Mouse (Mus musculus): Measurements from ENCODE around the gene Hnrnph1.
A peak's percentile ranks its signal among the peaks of the same experiment; 100 is the strongest.

Gene Hnrnph1

DNA sequence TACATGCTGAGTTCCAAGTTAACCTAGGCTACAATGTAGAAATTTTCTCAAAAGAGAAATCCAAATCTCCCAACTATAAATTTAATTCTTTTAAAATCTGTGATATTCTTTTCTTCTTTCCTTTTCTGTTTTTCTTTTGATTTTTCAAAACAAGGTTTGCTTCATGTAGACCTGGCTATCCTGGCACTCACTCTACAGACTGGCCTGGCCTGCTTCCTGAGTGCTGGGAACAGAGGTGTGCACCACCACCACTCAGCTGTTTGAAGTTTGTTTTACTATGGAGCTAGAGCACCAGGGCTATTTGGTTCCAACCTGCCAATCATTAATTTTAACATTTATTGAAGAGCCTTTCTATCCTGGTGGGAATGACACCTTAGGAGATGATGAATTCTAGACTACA lies 3.7 kb upstream of the Hnrnph1 start:
- DNase-seq (ENCODE audit: low spot score in 2 of 2), result no peak

DNA sequence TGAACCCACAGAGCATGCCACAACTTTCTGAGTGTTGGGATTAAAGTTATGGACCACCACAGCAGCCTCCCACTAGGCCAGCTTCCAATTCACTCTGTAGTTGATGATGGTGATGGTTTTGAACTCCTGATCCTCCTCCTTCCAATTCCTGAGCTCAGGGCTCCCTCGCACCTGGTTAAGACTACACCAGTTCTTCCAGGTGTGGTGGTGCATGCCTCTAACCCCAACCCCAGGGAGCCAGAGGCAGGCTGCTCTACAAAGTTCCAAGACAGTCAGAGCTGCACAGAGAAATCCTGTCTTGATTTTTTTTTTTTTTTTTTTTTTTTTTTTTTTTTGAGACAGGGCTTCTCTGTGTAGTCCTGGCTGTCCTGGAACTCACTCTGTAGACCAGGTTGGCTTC lies 3.2 kb upstream of the Hnrnph1 start:
- DNase-seq (ENCODE audit: low spot score in 2 of 2), result no peak

DNA sequence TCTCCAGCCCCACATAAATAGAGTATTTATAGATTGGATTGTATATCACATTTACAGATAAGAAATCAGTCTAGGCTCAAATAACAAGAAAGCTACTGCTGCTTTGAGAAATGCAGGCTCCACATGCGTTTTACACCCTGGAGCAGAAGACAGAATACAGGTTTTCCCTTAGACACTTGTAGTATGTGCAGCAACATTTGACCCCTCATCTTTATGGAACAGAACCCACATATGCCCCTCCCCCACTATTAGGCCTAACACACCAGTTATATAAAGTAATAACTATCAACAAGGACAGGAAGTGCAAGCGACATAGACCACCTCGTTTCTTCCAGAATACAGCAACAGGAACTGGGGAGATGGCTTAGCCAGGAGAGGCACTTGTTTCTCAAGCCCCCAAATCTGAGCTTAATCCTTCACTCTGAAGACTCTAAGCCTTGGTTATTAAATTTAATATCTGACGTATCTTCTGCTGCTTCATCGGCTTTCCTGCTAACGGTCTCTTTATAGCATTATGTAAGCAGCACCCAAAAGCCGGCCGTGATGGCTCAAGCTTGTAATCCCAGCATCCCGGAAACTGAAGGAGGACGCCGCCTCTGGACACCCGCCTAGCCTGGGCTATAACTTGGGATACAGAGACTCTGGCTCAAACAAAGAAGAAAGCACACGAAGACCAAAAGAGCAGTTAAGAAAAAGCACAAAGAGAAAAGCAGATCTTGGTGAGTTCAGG lies 2.3 kb upstream of the Hnrnph1 start:
- no peak for DNase-seq (ENCODE audit: low spot score in 2 of 2)

- no peak for DNase-seq (ENCODE audit: low spot score in 2 of 2)
These were observed 1.4 kb upstream of the Hnrnph1 start for GRCm38 (mm10) chr11:50375421-50375820.

- no peak for DNase-seq (ENCODE audit: low spot score in 2 of 2)
These were observed 517 bp upstream of the Hnrnph1 start for GRCm38 (mm10) chr11:50376156-50376790.

DNA sequence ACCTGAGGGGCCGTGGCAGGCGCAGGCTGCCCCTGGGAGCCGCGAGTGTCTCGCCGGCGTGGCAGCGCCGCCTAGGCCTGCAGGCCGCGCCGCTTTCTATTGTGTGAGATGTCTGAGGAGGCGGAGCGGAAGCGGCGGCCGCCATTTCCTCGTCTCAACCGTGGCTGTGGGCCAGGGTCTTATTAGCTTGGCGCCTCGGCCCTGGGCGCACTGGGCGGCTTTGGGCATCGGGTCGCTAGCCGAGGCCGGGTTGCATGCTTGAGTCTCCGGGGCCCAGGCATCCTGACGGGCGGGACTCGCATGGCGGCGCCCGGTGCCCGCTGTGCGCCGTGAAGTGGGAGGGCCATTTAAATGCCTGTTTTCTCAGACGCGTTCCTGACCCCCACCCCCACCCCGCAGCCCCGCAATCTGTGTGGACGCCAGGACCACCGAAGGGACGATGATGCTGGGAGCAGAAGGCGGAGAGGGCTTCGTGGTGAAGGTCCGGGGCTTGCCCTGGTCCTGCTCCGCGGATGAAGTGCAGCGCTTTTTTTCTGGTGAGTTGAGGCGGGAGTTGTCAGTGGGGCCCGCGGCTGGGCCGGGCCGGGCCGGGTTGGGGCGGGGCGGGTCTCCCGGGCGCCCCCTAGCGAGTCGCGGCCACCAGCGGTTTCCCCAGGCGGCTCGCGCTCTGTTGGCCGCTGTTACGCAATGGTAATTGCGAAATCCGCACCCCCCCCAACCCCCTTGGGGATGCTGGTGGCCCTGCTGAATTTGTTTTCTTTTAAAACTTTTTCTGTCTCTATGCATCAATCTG lies 1.3 kb downstream of the Hnrnph1 start:
- DNase-seq (ENCODE audit: low spot score in 2 of 2), result peak in 1 of 2 experiments; percentile 72

GRCm38 (mm10) chr11:50379023-50379752 lies 2.4 kb downstream of the Hnrnph1 start:
- DNase-seq (ENCODE audit: low spot score in 2 of 2), result no peak

DNA sequence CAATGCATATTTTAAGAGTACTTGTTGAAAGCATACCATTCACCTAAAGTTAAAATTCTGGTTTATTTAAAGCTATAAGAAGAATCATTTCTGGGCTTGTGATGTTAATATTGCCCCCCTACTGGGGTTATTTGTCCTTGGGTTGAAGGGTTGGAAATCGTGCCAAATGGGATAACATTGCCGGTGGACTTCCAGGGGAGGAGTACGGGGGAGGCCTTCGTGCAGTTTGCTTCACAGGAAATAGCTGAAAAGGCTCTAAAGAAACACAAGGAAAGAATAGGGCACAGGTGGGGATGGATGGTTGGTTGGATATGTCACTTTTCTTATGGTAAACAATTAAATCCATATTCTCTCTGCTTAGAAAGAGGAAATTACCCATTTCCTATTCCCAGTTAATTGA lies 4.5 kb downstream of the Hnrnph1 start:
- no peak for DNase-seq (ENCODE audit: low spot score in 2 of 2)

DNA sequence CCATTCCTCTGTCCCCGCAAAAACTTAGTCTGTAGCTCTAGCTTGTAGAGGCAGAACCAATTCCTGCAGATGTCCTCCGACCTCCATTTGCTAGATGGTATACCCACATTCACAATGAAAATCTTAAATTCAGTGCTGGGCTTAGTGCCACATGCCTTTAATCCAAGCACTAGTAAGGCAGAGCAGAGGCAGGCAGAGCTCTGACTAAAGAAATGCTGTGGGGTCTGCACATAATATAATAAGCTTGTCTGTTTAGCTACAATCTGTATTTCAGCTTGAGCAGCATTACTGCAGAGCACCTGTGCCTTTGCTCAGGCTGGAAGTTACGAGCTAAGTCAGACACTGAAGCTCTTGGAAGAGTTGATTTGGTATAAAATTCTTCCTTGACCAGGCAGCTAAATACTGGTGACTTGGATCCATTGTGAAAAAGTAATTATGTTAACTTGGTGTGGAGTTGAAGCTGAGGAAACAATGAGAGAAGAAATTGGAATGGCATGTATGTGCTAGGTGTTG lies 10.4 kb downstream of the Hnrnph1 start:
- no peak for DNase-seq (ENCODE audit: low spot score in 2 of 2)

DNA sequence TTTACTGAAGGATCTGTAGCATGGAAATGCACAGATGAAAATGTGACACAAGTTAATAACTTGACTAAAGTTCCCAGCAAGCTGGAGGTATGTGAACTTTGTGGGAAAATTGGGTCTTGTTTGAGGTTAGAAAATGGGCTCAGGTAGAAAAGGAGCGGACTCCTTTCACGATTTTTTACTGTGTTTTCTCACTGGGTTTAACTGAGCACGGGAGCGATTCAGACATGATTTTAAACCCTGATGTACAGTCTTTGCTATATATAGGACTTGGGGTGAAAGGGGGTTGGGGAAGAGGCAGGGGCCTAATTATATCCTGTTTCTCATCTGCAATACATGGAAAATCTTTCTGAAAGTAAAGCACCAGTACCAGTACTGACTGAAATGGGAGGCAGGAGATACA lies 10.9 kb downstream of the Hnrnph1 start:
- DNase-seq (ENCODE audit: low spot score in 2 of 2), result no peak

- no peak for DNase-seq (ENCODE audit: low spot score in 2 of 2)
These were observed 11.6 kb downstream of the Hnrnph1 start for GRCm38 (mm10) chr11:50388217-50388929.

- DNase-seq (ENCODE audit: low spot score in 2 of 2), result no peak
These were observed 12.2 kb downstream of the Hnrnph1 start for GRCm38 (mm10) chr11:50389011-50389410.

DNA sequence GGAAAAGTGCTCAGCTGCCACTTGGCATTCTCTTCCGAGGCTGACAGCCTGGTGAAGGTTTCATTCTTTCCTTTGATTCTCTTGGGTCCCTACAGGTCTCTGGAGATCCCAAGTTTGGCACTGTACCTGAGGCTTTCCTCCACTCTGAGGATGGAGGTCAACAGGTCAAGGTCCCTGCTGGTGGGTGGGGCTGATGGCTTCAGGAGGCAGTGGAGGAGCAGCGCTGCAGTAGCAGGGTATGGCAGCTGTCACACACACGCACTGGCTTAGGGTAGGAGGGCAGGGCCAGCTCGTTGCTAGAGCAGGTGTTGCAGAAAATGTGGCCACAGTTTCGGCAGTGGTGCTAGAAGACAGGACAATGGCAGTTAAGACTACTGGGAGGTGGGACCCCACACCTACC lies 12.8 kb downstream of the Hnrnph1 start:
- DNase-seq (ENCODE audit: low spot score in 2 of 2), result no peak

GRCm38 (mm10) chr11:50391272-50391960 lies 14.6 kb downstream of the Hnrnph1 start:
- no peak for DNase-seq (ENCODE audit: low spot score in 2 of 2)

DNA sequence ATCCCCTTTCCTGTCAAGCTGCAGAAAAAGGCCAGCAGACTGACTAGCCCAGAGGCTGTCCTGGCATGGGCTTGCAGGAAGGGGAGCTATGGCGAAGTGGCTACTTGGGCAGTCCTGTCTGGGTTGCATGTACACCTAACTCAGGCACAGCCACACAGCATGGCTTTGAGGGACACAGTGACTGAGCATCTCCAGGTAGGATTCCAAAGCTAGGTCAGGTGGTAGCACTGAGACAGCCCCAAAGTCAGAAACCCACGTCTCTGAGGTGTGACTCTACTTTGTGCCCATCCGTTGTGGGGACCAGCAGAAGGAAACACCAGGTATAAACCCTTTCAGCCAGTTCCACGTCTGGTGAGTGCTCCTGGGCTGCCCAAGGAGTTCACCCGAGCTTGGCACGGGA lies 16.5 kb downstream of the Hnrnph1 start:
- no peak for DNase-seq (ENCODE audit: low spot score in 2 of 2)

DNA sequence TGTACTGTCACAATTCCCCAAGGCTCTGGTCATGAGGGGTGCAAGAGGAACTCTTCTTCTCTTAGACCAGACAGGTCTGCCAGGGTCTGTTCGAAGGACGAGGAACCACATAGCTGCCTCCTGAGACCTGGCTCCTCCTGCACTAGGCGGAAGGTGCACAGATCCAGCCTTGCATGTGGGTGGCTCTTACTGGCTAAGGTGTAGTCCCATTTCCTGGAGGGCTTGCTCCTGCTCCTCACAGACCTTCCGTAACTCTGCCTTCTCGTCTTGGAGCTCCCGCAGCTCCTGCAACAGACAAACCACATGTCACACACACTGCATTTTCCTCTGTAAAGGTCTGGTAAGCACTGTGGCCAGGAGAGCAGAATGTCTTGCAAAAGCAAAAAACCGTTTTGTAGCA lies 17.9 kb downstream of the Hnrnph1 start:
- DNase-seq (ENCODE audit: low spot score in 2 of 2), result no peak

GRCm38 (mm10) chr11:50396766-50397307 lies 20.0 kb downstream of the Hnrnph1 start:
- DNase-seq (ENCODE audit: low spot score in 2 of 2), result no peak

DNA sequence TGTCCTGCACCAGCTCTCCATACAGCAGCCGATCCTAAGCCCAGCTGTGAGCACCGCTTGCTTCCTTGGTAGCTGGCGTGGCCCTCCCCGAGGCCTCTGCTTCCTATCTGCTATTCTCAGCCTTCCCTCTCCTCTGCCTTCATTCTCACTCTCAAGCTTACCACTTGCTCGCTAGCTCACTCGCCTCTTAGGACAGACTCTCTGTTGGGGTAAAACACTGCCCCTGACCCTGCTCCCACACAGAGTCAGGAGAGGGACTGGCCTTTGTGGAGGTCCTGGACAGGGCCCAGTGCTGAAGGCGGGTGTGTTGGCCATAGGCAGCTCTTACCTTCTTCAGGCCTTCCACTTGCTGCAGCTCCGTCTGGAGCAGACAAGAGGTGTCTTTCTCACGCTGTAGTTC lies 20.5 kb downstream of the Hnrnph1 start:
- no peak for DNase-seq (ENCODE audit: low spot score in 2 of 2)

DNA sequence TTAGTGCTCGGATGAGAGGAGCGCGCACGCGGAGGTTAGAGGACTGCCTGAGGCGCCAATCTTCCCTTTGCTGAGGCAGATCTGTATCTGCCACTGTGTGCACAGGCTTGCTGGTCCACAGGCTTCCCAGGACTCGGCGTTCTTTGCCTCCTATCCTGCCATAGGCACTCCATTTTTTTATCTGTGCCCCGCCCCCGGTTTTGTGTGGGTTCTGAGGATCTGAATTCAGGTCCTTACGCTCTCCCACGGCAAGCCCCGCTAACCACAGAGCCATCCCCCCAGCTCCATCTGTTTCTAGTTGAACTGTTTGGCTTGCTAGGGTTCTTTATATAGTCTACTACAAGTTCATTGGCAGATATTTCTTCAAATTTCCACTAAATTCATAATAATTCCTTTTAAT lies 22.0 kb downstream of the Hnrnph1 start:
- DNase-seq (ENCODE audit: low spot score in 2 of 2), result no peak

- no peak for DNase-seq (ENCODE audit: low spot score in 2 of 2)
These were observed 25.7 kb downstream of the Hnrnph1 start for GRCm38 (mm10) chr11:50402481-50402880.
